Mouse (Mus musculus): ENCODE results near the gene Tmem242. TPM values are rescaled to one million over a fixed set of nuclear protein-coding genes. Genes with fewer than 3 reads are reported as not detected.
A peak's percentile ranks its signal among the peaks of the same experiment; 100 is the strongest.

Gene Tmem242
- polyA plus RNA-seq, 1 experiment from 2014 or later: 45.6 TPM

GRCm38 (mm10) chr17:5412740-5413139 lies 27.3 kb downstream of the Tmem242 start:
- peaks cover 6% of the 10 kb centered on the region; the same call in 1 of the 2 replicates for H3K36me3 ChIP-seq (replicated peaks; ENCODE audit: insufficient read depth, low read length)
- no peaks in the 10 kb centered on the region for H3K9me3 ChIP-seq (ENCODE audit: low read length)
- no peak for DNase-seq
- peak; percentile 36 for ATAC-seq
- 63% methylated on average over 7 of the region's 7 CpGs for WGBS (ENCODE audit: insufficient replicate concordance)
- H3K4me1 ChIP-seq (ENCODE audit: insufficient read depth): peaks cover 9% of the 10 kb centered on the region
- no peaks in the 10 kb centered on the region for H3K27me3 ChIP-seq (ENCODE audit: insufficient read depth, low read length)
- no peak overlapping the region for H3K9ac ChIP-seq (replicated peaks)
- no peak overlapping the region for H3K4me3 ChIP-seq (ENCODE audit: low read depth, low read length)
- TF ChIP-seq CTCF (IDR thresholded peaks at IDR 0.05; ENCODE audit: low read depth) (no peak), EP300 (IDR thresholded peaks at IDR 0.05; ENCODE audit: low read depth) (no peak)
- H3K27ac ChIP-seq (ENCODE audit: low read depth): peak overlapping the region; percentile 24; the same call in 1 of the 2 replicates
- H3K4me2 ChIP-seq (ENCODE audit: low read depth, low read length): no peak overlapping the region

DNA sequence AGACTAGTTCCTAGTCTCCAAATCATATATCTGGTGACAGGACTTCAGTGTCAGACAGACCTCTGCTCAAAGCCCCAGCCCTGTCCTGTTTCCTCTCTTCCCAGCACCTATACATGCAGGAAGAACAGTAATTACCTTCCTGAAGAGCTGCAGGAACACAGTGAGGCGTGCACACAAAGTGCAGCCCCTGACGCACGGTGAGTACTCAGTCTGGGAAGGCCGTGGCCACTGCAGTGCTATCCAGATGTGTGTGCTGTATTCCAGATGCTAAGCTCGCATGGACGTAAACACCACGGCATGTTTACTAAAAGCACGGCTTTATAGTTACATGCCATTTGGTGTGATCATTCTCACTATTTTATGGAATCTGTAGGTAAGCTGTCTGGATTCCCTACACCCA lies 27.8 kb downstream of the Tmem242 start:
- Histone ChIP-seq H3K27ac (ENCODE audit: low read depth) (no peak overlapping the region), H3K4me1 (ENCODE audit: insufficient read depth) (peaks cover 9% of the 10 kb centered on the region), H3K27me3 (ENCODE audit: insufficient read depth, low read length) (no peaks in the 10 kb centered on the region), H3K9me3 (ENCODE audit: low read length) (no peaks in the 10 kb centered on the region), H3K4me3 (ENCODE audit: low read depth, low read length) (no peak overlapping the region), H3K9ac (replicated peaks) (no peak overlapping the region), H3K36me3 (replicated peaks; ENCODE audit: insufficient read depth, low read length) (0 out of 2 replicates have a peak, but pooled peaks cover 2% of the 10 kb centered on the region), H3K4me2 (ENCODE audit: low read depth, low read length) (no peak overlapping the region)
- no peak for TF ChIP-seq EP300 (IDR thresholded peaks at IDR 0.05; ENCODE audit: low read depth)
- no peak for TF ChIP-seq CTCF (IDR thresholded peaks at IDR 0.05; ENCODE audit: low read depth)
- ATAC-seq (no peak), DNase-seq (no peak)
- 86% methylated on average over 8 of the region's 8 CpGs for WGBS (ENCODE audit: insufficient replicate concordance)

DNA sequence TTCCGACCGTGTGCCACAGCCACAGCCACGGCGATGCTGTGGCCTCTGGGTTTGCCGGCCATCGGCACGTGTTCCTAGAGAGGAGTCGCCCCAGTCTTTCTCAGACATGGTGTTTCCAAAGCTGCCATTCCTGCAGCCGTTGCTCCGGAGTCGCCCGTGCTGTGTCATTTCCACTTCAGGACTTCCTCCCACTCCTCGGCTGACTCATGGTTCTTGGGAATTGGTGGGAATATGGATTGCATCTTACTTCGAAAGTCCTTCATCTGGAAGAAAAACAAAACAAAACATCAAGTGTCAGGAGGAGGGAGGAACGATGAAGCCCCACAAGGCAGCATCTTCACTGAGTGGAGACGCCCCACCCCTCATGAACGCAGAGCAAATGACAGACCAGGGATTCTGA lies 28.9 kb downstream of the Tmem242 start:
- peaks cover 12% of the 10 kb centered on the region for H3K4me1 ChIP-seq (ENCODE audit: insufficient read depth)
- no peak overlapping the region for H3K9ac ChIP-seq (replicated peaks)

DNA sequence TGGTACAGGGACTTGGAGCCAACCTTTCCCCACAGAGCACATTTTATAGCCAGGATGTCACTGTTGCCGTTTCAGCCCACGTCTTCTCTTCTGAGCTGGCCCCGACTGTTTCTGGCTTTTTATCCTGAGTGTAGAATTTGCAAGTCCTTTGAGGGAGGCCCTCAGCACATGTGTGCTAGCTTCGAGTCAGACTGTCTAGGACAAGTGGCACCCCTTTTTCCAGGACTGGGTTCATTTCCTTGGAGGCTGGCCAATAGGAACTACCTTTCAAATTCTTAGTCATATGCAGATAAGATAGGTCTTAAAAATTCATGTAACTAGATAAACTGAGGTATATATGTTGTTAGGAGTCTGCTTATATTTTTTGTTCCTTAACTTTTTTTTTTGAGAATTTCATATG lies 29.7 kb downstream of the Tmem242 start:
- DNase-seq (no peak), ATAC-seq (no peak)
- no peak overlapping the region for H3K4me3 ChIP-seq (ENCODE audit: low read depth, low read length)
- no peak overlapping the region for H3K27ac ChIP-seq (ENCODE audit: low read depth)
- H3K4me1 ChIP-seq (ENCODE audit: insufficient read depth): peaks cover 11% of the 10 kb centered on the region
- H3K36me3 ChIP-seq (replicated peaks; ENCODE audit: insufficient read depth, low read length): 0 out of 2 replicates have a peak, but pooled peaks cover 2% of the 10 kb centered on the region
- H3K27me3 ChIP-seq (ENCODE audit: insufficient read depth, low read length): no peaks in the 10 kb centered on the region
- no peak overlapping the region for H3K9ac ChIP-seq (replicated peaks)
- WGBS (ENCODE audit: insufficient replicate concordance): 77% methylated on average over 4 of the region's 4 CpGs
- H3K9me3 ChIP-seq (ENCODE audit: low read length): no peaks in the 10 kb centered on the region
- no peak overlapping the region for H3K4me2 ChIP-seq (ENCODE audit: low read depth, low read length)
- no peak for TF ChIP-seq CTCF (IDR thresholded peaks at IDR 0.05; ENCODE audit: low read depth)
- TF ChIP-seq EP300 (IDR thresholded peaks at IDR 0.05; ENCODE audit: low read depth): no peak

More for the DNA sequence above, 28.9 kb downstream of the Tmem242 start:
- no peak for DNase-seq
- WGBS (ENCODE audit: insufficient replicate concordance): 83% methylated on average over 17 of the region's 17 CpGs
- no peak for ATAC-seq
- TF ChIP-seq CTCF (IDR thresholded peaks at IDR 0.05; ENCODE audit: low read depth): no peak
- no peak for TF ChIP-seq EP300 (IDR thresholded peaks at IDR 0.05; ENCODE audit: low read depth)
- no peaks in the 10 kb centered on the region for H3K9me3 ChIP-seq (ENCODE audit: low read length)
- no peak overlapping the region for H3K27ac ChIP-seq (ENCODE audit: low read depth)
- H3K4me3 ChIP-seq (ENCODE audit: low read depth, low read length): no peak overlapping the region
- no peak overlapping the region for H3K4me2 ChIP-seq (ENCODE audit: low read depth, low read length)
- 0 out of 2 replicates have a peak, but pooled peaks cover 2% of the 10 kb centered on the region for H3K36me3 ChIP-seq (replicated peaks; ENCODE audit: insufficient read depth, low read length)
- no peaks in the 10 kb centered on the region for H3K27me3 ChIP-seq (ENCODE audit: insufficient read depth, low read length)

DNA sequence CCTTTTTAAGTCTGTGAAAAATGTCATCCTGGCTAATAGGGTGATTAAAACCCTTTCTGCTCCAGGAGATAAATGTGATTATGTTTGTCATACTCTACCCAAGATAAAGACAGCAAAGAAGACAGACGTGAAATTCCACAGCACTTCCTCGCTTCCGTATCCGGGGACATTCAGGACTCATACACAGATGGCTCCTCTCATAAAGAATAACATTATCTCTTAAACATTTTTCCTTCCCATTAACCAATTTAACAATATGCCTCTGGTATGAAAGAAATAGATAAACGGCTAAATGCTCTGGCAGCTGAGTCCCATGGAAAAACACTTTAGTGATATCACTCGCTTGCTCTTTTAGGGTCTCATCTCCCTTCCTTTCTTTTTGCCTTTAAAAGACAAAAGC lies 33.0 kb downstream of the Tmem242 start:
- H3K9me3 ChIP-seq (ENCODE audit: low read length): no peaks in the 10 kb centered on the region
- no peaks in the 10 kb centered on the region for H3K27me3 ChIP-seq (ENCODE audit: insufficient read depth, low read length)
- H3K9ac ChIP-seq (replicated peaks): no peak overlapping the region
- DNase-seq (no peak), ATAC-seq (no peak)
- 44% methylated on average over 6 of the region's 6 CpGs for WGBS (ENCODE audit: insufficient replicate concordance)
- H3K4me3 ChIP-seq (ENCODE audit: low read depth, low read length): no peak overlapping the region
- 0 out of 2 replicates have a peak overlapping the region, but pooled peaks have one; percentile 25 for H3K27ac ChIP-seq (ENCODE audit: low read depth)
- peaks cover 13% of the 10 kb centered on the region for H3K4me1 ChIP-seq (ENCODE audit: insufficient read depth)
- peak overlapping the region; percentile 27; the same call in 1 of the 2 replicates for H3K4me2 ChIP-seq (ENCODE audit: low read depth, low read length)
- H3K36me3 ChIP-seq (replicated peaks; ENCODE audit: insufficient read depth, low read length): no peaks in the 10 kb centered on the region
- no peak for TF ChIP-seq EP300 (IDR thresholded peaks at IDR 0.05; ENCODE audit: low read depth)
- TF ChIP-seq CTCF (IDR thresholded peaks at IDR 0.05; ENCODE audit: low read depth): no peak

DNA sequence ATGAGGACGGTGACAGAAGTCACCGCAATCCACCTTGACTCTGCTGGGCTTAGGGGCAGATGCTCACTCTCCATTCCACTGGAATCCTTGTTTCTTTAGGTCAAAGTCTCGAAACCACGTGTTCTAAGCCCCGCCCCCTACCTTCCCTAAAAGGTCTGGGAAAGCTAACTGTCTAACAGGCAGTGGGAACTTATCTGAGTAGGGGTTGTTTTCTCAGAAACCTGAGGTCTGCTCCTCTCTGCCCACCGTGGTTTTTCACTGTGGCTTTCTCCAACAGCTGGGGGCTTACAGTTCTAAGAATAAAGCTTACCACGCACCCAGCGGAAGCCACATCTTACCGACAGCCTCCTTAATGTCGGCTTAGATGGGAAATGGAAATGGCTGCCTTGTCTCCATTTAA lies 33.5 kb downstream of the Tmem242 start:
- ATAC-seq (no peak), DNase-seq (peak; percentile 39)
- peaks cover 15% of the 10 kb centered on the region for H3K4me1 ChIP-seq (ENCODE audit: insufficient read depth)
- H3K27ac ChIP-seq (ENCODE audit: low read depth): 0 out of 2 replicates have a peak overlapping the region, but pooled peaks have one; percentile 25
- no peak overlapping the region for H3K4me3 ChIP-seq (ENCODE audit: low read depth, low read length)
- WGBS (ENCODE audit: insufficient replicate concordance): 19% methylated on average over 10 of the region's 10 CpGs
- no peak overlapping the region for H3K9ac ChIP-seq (replicated peaks)
- TF ChIP-seq CTCF (IDR thresholded peaks at IDR 0.05; ENCODE audit: low read depth) (no peak), EP300 (IDR thresholded peaks at IDR 0.05; ENCODE audit: low read depth) (no peak)
- H3K36me3 ChIP-seq (replicated peaks; ENCODE audit: insufficient read depth, low read length): no peaks in the 10 kb centered on the region
- no peaks in the 10 kb centered on the region for H3K27me3 ChIP-seq (ENCODE audit: insufficient read depth, low read length)
- H3K4me2 ChIP-seq (ENCODE audit: low read depth, low read length): peak overlapping the region; percentile 27; the same call in 1 of the 2 replicates
- no peaks in the 10 kb centered on the region for H3K9me3 ChIP-seq (ENCODE audit: low read length)

Measured in liver, postnatal 0 days (tissue).